Mouse (Mus musculus) adrenal gland, postnatal 4 days (tissue): ENCODE results near the gene Masp2. TPM values are rescaled to one million over a fixed set of nuclear protein-coding genes. Genes with fewer than 3 reads are reported as not detected.

ENCODE experiments used
- DNase-seq, 2 experiments: peaks; one replicate each; pipeline ENCODE4 v3.0.0; 2021 to 2022; ENCODE audit warnings: low spot score in 2 of 2, mixed read lengths in 2 of 2
- long read RNA-seq, 2 experiments: library from polyadenylated mRNA; stranded (forward); transcript quantifications; one replicate each; pipeline ENCODE4 v2.0.0; 2021
- total RNA-seq, 2 experiments: library from RNA; stranded (reverse); gene quantifications; 2 replicates each; pipeline ENCODE4 v1.2.3; 2021

The Masp2 gene
- 10 to 100 TPM in 1 of 2 experiments, 1 to 10 TPM in 1; 1.1 to 14.8 TPM for total RNA-seq
- long read RNA-seq, experiment 1, partial matches to known transcripts, result 5 of 15 reads
- long read RNA-seq, experiment 1, other reads (novel, unspliced or antisense), result 5 of 15 reads
- long read RNA-seq, experiment 2, result 0 reads

GRCm38 (mm10) chr4:148602357-148603120, at the start of gene Masp2:
Masp2 (plus strand) TSS chr4:148602554.
- DNase-seq, result no peak

DNA sequence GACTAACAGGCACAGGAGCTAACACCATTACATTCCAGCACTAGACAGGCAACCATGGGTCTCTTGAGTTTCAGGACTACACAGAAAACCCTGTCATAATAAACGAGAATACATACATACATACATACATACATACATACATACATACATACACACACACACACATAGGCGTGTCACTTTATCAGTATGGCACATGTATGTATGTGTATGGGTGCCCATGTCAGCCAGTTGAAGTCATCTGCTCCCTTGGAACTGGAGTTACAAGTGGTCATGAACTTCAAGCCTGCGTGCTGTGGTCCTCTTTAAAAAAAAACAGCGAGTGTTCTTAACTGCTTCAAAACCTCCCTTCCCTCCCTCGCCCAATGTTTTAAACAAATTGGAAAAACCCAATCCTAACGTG, 44.6 kb upstream of the Masp2 start:
- DNase-seq, result no peak

GRCm38 (mm10) chr4:148558297-148559000, 43.9 kb upstream of the Masp2 start, which contains the start of gene Exosc10:
Exosc10 (plus strand) TSS chr4:148558429.
- DNase-seq, result peak; percentile 70 to 80

GRCm38 (mm10) chr4:148562676-148563075, 39.7 kb upstream of the Masp2 start:
- no peak for DNase-seq

- DNase-seq, result no peak
These were observed 38.8 kb upstream of the Masp2 start for GRCm38 (mm10) chr4:148563595-148563994.

- no peak for DNase-seq
These were observed 32.2 kb upstream of the Masp2 start for GRCm38 (mm10) chr4:148570138-148570537.

GRCm38 (mm10) chr4:148570693-148571295, 31.6 kb upstream of the Masp2 start:
- no peak for DNase-seq

GRCm38 (mm10) chr4:148573222-148573621, 29.1 kb upstream of the Masp2 start:
- DNase-seq, result no peak

DNA sequence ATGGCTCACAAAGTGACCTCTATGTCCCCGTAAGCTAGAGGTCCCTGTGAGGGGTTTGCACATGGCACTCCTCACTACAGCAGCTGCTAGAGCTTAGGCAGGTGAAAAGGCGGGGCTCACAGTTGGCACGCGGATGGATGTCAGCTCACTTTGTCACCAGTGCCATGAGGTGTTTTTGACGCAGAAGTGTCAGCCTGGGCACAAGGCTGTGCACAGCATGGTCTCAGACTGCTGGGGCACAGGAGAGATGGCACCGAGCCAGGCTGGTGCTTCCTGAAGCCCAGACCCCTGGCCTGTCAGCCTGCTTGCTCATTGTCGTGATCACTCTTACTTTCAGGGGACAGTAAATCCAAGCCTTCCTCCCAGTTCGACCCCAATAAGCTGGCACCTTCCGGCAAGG, 21.6 kb upstream of the Masp2 start:
- no peak for DNase-seq

DNA sequence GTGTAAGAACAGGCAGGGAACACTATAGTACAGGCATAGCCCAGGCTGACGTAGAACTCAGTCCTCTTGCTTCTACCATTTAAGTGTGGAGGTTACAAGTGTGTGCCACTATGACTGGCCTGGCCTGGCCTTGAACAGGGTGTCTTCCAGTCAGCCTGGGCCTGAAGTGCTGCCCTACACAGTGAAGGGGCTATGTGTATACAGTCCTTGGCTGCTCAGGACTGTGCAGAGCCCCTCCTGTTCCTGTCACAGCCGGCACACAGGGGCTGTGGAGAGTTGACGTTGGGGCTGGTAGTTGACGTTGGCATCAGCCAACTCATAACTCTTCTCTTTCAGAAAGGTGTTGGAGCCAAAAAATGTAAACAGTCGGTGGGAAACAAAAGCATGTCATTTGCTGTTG, 20.9 kb upstream of the Masp2 start:
- DNase-seq, result no peak

GRCm38 (mm10) chr4:148583257-148583656, 19.1 kb upstream of the Masp2 start:
- DNase-seq, result no peak

GRCm38 (mm10) chr4:148586648-148587047, 15.7 kb upstream of the Masp2 start:
- DNase-seq, result no peak

- no peak for DNase-seq
These were observed 13.6 kb upstream of the Masp2 start for GRCm38 (mm10) chr4:148588793-148589192.

DNA sequence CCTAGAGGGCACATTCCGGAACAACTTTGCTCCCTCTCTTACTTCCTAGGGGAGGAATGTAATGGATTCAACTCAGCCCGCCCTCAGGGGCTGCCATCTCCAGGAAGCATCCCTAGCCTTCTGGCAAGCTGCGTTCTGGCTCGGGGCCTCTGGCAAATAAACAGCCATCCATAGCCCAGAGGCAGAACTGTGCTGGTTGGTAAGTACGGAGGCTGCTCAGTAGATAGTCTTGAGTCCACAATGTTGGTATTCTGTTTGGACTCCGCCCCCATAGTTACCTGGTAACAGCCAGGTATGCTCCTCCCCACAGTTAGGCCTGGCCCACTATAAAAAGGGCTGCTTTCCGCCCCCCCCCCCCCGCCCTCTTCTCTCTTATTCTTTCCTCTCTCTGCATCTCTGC, 12.8 kb upstream of the Masp2 start:
- DNase-seq, result no peak

- no peak for DNase-seq
These were observed 11.8 kb upstream of the Masp2 start for GRCm38 (mm10) chr4:148590421-148591170.

DNA sequence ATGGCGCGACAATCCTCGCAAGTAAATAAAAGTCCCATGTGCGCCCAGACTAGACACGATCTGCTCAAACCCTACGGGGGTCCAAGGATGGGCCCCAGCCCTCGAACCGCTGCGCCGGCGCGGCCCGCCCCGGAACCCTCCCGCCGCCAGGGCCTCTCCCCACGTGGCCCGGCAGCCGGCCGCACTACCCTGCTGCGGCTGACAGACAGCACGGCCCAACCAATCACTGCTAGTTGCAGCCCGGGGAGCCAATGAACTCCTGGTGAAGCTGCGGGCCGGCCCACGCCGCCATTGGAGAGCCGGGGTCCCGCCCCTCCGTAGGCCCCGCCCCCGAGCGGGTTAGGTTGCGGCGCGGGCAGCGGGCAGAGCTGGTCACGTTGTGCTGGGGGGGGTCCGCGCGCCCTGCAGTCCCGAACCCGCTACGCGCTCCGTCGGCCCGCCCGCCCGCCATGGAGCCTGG, 11.2 kb upstream of the Masp2 start, which contains the start of gene Srm:
TSS of gene Srm (plus strand) at position 333 of the 460 bp plus-strand sequence.
- DNase-seq, result peak; percentile 93 to 94

DNA sequence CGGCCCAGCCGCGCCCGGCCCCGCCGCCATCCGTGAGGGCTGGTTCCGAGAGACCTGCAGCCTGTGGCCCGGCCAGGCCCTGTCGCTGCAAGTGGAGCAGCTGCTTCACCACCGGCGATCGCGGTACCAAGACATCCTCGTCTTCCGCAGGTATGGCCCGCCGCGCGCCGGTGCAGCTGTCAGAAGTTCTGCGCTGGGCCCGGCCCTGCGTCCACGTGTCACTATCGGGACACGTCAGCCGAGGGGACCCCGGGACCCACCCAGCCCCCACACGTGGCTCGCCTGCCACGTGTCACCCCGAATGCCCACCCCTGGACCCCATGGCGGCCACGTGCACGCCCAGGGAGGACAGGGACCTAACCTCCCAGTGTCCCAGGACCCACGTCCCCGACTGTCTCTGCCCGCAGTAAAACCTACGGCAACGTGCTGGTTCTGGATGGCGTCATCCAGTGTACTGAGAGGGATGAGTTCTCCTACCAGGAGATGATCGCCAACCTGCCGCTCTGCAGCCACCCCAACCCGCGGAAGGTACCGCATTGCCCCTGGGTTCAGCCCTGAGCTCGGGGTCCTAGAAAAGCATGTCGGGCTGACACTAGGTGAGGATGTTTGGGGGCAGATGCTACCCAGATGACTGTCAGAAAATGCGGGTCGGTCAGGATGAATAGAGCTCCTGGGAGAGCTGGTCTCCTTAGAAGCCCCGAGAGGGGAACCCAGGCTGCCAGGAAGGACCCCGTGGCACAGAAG, 10.5 kb upstream of the Masp2 start:
- DNase-seq, result no peak

DNA sequence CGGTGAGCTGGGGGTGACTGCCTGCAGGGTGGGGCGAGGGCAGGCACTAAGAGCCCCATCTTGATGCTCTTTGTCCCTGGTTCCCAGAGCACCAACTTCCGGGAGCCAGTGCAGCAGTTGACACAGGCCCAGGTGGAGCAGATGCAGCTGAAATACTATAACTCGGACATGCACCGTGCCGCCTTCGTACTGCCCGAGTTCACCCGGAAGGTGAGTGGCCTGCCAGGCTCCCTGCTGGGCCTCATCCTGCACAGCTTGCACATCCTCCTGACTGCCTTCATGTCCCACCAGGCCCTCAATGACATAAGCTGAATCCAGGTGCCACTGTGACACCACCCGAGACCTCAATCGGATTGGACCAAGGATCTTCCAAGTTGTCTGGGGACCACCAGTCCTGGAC, 8.4 kb upstream of the Masp2 start:
- DNase-seq, result no peak

- DNase-seq, result no peak
These were observed 6.4 kb upstream of the Masp2 start for GRCm38 (mm10) chr4:148595916-148596315.

GRCm38 (mm10) chr4:148596731-148597130, 5.6 kb upstream of the Masp2 start:
- DNase-seq, result no peak
